Mouse (Mus musculus) cerebral cortex, adult 2 months (tissue): Measurements from ENCODE around the gene Ftsj3.

ENCODE experiments used
- WGBS: fragments of 180-500 bp; shearing (Covaris S2); methylation state at CpG from one replicate; pipeline ENCODE4 v1.1.7; 2018; 5-methylcytosine and 5-hydroxymethylcytosine counted together

Gene Ftsj3

GRCm38 (mm10) chr11:106255685-106256451 is at the start of gene Ftsj3, which contains the start of gene Psmc5:
Ftsj3 (minus strand) TSS chr11:106256079.
Psmc5 (plus strand) TSS chr11:106256154.
- under 1% methylated on average over 42 of the region's 42 CpGs for WGBS

GRCm38 (mm10) chr11:106305348-106306064 is 49.6 kb upstream of the Ftsj3 start:
- WGBS: 81% methylated on average over 10 of the region's 10 CpGs

- 26% methylated on average over 2 of the region's 2 CpGs for WGBS
Measured at GRCm38 (mm10) chr11:106302634-106303033, 46.8 kb upstream of the Ftsj3 start.

- WGBS: 83% methylated on average over 9 of the region's 9 CpGs
Measured at GRCm38 (mm10) chr11:106301765-106302164, 45.9 kb upstream of the Ftsj3 start, which contains the start of gene Gh. Gh (minus strand) TSS chr11:106301865.

- WGBS: 83% methylated on average over 2 of the region's 2 CpGs
Measured at GRCm38 (mm10) chr11:106291861-106292260, 36.0 kb upstream of the Ftsj3 start.

- WGBS: 95% methylated on average over 5 of the region's 5 CpGs
Measured at GRCm38 (mm10) chr11:106290376-106290775, 34.5 kb upstream of the Ftsj3 start.

- 52% methylated on average over 8 of the region's 8 CpGs for WGBS
Measured at GRCm38 (mm10) chr11:106289369-106289768, 33.5 kb upstream of the Ftsj3 start.

GRCm38 (mm10) chr11:106286987-106287386 is 31.1 kb upstream of the Ftsj3 start:
- WGBS: 38% methylated on average over 11 of the region's 11 CpGs

GRCm38 (mm10) chr11:106286206-106286605 is 30.3 kb upstream of the Ftsj3 start:
- 89% methylated on average over 7 of the region's 7 CpGs for WGBS

GRCm38 (mm10) chr11:106284126-106284525 is 28.2 kb upstream of the Ftsj3 start:
- 68% methylated on average over 8 of the region's 8 CpGs for WGBS

GRCm38 (mm10) chr11:106283371-106283770 is 27.5 kb upstream of the Ftsj3 start:
- 77% methylated on average over 4 of the region's 4 CpGs for WGBS

- 88% methylated on average over 6 of the region's 6 CpGs for WGBS
Measured at GRCm38 (mm10) chr11:106282452-106282851, 26.6 kb upstream of the Ftsj3 start.

- WGBS: 4% methylated on average over 25 of the region's 25 CpGs
Measured at GRCm38 (mm10) chr11:106276454-106276853, 20.6 kb upstream of the Ftsj3 start, which contains the start of gene Tcam1. Tcam1 (plus strand) TSS chr11:106276672.

- 78% methylated on average over 7 of the region's 7 CpGs for WGBS
Measured at GRCm38 (mm10) chr11:106274971-106275411, 19.1 kb upstream of the Ftsj3 start.

GRCm38 (mm10) chr11:106274374-106274773 is 18.5 kb upstream of the Ftsj3 start:
- 85% methylated on average over 1 of the region's 1 CpGs for WGBS

GRCm38 (mm10) chr11:106273811-106274210 is 17.9 kb upstream of the Ftsj3 start:
- 96% methylated on average over 6 of the region's 6 CpGs for WGBS

GRCm38 (mm10) chr11:106273311-106273684 is 17.4 kb upstream of the Ftsj3 start:
- WGBS: 7% methylated on average over 16 of the region's 16 CpGs

- under 1% methylated on average over 72 of the region's 72 CpGs for WGBS
Measured at GRCm38 (mm10) chr11:106272644-106273310, 16.9 kb upstream of the Ftsj3 start, which contains the start of gene Smarcd2. Smarcd2 (minus strand) TSS chr11:106272972.

GRCm38 (mm10) chr11:106271794-106272643 is 16.1 kb upstream of the Ftsj3 start:
- WGBS: under 1% methylated on average over 41 of the region's 41 CpGs

- 25% methylated on average over 5 of the region's 5 CpGs for WGBS
Measured at GRCm38 (mm10) chr11:106271131-106271793, 15.4 kb upstream of the Ftsj3 start.

- 36% methylated on average over 3 of the region's 3 CpGs for WGBS
Measured at GRCm38 (mm10) chr11:106269060-106269431, 13.2 kb upstream of the Ftsj3 start.
